Mouse (Mus musculus): ENCODE measurements around the gene Srrm1.

DNA sequence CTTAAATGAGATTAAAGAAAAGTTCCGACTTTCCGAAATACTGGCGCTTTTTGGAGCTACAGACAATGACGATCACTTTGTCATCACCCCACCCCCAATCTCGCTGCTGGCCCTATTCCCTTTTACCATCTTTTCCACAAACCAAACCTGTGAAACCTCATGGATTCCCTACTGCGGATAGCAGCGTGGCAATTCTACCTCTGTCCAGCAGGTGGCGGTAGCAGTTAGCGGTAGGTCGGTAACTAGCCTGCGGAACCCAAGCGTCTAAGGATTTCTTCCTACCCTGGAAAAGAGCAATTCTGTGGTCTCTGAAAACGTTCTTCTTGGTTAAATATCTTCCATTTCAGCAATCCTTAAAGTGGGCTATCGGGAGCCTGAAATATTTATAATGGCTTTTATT is 29.2 kb upstream of the Srrm1 start:
- TF ChIP-seq POLR2A (IDR thresholded peaks at IDR 0.05; ENCODE audit: insufficient read depth, low read depth, low read length) (no peak), CTCF (IDR thresholded peaks at IDR 0.05; ENCODE audit: insufficient read depth, low read depth, low read length) (peak; percentile 62)
